Mouse (Mus musculus) thymus, postnatal 36 days (tissue): ENCODE measurements at regions not wholly inside any gene's neighbourhood (a gene's known extent, or its start where the extent isn't known, plus 50 kb on each side); places are given as distances from the start of the nearest gene placed in this dataset.

ENCODE experiments used
- DNase-seq, 2 experiments: peaks; one replicate each; pipeline ENCODE4 v3.0.0; 2022; ENCODE audit warnings: mixed read lengths in 2 of 2

DNA sequence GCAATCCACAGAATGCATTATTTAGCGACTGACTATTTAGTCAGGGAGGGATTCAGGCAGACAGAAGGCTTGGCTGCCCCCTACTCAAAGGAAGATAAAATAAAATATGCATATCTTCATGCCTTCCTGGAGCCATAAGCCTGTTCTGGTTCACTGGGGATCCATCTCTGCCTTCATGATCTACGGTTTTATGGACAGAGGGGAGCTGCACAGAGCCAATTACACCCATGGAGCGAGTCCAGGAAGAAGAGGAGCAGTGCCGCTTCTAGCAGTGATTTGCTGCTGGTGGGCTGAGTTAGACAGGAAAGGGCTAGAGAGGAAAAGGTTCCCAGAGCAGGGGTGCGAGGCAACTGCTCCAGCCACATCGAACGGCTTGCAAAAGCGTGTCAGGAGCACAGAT, 248.2 kb upstream of the Camk1g start:
- peak in 1 of 2 experiments; percentile 14 for DNase-seq

- DNase-seq: no peak
Observed at GRCm38 (mm10) chr1:193610471-193610870, 240.4 kb upstream of the Camk1g start.

GRCm38 (mm10) chr1:193599895-193600294, 229.8 kb upstream of the Camk1g start:
- no peak for DNase-seq

- DNase-seq: peak; percentile 29 to 34
Observed at GRCm38 (mm10) chr1:193599163-193599562, 229.1 kb upstream of the Camk1g start.

GRCm38 (mm10) chr1:193590301-193590829, 220.3 kb upstream of the Camk1g start:
- no peak for DNase-seq

GRCm38 (mm10) chr1:193588477-193589464, 218.7 kb upstream of the Camk1g start:
- peak; percentile 62 to 71 for DNase-seq

- no peak for DNase-seq
Observed at GRCm38 (mm10) chr1:193587317-193587716, 217.2 kb upstream of the Camk1g start.

- DNase-seq: no peak
Observed at GRCm38 (mm10) chr1:193586896-193587295, 216.8 kb upstream of the Camk1g start.

- DNase-seq: no peak
Observed at GRCm38 (mm10) chr1:193583791-193584190, 213.7 kb upstream of the Camk1g start.

GRCm38 (mm10) chr1:193580393-193580792, 210.3 kb upstream of the Camk1g start:
- no peak for DNase-seq

- DNase-seq: no peak
Observed at GRCm38 (mm10) chr1:193579671-193580070, 209.6 kb upstream of the Camk1g start.

DNA sequence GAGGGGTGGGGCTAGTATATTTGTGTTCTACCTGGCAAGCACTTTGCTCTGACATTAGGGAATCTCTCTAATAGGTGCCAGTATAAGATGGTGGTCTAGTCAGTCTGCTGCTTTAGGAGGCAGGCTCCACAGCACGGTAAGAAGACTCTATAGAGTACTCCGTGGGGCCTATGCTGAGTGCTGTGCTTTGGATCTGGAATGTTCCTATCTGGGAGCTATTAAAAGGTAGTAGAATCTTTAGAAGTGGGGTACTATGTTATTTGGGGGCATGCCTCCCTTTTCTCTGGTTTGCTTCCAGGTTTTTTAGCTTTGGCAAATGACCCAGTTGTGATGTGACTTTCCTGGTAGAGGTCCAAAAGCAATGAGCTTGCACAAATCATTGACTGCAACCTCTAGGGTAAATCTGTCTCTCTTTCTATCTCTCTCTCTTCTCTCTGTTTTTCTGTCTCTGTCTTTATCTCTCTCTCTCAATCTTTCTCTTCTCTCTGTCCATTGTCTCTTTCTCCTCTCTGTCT, 208.6 kb upstream of the Camk1g start:
- no peak for DNase-seq

DNA sequence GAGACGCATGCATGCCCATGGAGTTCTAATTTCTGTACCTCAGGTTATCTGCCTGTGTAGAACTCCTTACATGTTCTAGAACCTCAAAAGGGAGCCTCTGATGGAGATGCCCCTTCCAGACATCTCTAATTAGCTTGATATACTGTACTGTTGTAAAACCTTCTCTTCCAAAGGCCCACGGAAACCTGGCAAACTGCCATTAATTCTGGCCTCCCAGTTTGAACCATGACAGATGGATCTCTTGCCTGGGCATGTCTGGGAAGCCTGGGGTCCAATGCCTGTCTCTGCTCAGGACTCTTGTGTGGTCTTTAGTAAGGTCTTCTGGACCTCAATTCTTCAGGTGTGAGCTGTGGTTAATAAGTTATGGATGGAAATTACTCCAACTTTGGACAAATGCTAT, 207.7 kb upstream of the Camk1g start:
- no peak for DNase-seq

- peak; percentile 58 to 59 for DNase-seq
Observed at GRCm38 (mm10) chr1:193575986-193576713, 206.1 kb upstream of the Camk1g start.

GRCm38 (mm10) chr1:193572827-193573226, 202.7 kb upstream of the Camk1g start:
- no peak for DNase-seq

GRCm38 (mm10) chr1:193572411-193572810, 202.3 kb upstream of the Camk1g start:
- no peak for DNase-seq

DNA sequence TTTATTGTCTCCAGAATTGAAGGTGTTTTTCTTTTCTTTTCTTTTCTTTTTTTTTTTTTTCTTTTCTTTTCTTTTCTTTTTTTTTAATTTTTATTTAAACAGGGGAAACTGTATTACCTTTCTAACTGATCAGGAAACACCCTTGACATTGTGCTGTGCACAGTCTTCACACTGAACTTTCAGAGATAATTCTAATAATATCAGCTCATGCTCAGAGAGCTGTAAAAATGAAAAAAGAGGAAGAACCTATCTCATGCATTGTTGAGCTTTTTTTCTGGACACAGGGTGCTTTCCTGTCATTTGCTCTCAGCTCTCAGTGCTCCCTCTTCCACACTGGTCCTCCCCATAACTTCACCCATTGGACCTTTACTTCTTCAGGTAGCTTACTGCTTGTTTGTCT, 201.0 kb upstream of the Camk1g start:
- DNase-seq: no peak

DNA sequence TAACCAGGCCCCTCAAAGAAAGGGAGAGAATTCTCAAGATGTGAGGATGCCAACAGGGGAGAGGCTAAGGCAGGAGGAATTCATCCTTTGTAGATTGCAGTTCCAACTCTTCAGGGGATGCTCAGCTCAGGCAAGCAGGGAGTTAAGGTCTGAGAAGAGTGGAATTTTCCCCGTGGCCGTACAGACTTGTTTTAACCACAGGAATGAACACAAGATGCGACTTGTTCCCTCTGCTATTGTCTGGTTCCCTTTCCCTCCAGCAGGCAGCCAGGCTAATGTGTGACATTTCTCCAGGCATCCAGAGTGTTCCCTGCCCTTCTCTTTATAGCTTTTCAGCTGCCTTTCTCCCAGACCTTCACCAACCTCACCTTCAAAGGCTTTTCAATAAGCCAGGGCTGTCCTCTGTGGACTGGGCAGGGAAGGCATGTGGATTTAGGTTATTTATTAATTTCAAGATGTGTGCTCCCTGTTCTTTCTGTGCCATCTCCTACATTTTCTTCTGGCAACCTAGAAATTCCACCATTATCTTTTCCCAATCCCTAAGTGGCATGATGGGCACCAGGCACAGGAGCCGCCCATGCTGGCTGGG, 198.6 kb upstream of the Camk1g start:
- no peak for DNase-seq

- no peak for DNase-seq
Observed at GRCm38 (mm10) chr1:193567217-193567616, 197.1 kb upstream of the Camk1g start.

DNA sequence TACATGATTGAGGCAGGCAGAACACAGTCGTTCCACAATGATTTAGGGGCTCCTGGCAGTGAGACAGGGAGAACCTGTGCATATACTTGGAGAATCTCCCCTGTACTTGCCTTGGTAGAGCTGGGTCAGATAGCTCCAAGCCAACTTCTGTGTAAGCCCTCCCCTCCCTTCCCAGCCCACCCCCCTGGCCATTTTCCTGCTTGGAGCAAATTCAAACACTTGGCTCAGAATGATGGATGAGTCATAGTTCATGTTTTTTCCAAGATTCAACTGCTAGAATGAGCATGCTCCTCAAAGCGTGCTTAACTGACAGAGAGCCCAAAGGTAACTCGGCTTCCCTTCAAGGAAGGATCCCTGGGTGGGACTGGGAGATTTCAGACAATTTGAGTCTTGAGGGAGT, 194.1 kb upstream of the Camk1g start:
- no peak for DNase-seq

DNA sequence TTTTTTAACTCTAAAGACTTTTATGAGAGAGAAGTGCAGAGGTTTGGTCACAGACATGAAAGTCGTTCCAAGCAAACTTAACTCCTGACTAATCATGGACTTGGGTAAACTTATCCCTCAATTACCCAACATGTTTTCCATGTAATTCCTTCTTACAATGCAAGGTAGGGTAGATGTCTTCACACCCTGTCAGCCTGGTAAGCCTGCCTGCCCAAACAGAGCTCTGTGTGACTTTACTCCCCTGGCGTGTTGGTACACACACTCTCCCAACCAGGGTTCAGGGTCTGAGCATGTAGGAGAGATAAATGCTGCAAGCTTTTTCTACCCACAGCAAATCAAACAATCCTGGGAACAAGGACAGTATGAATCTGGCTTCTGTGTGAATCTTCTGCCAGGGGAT, 192.1 kb upstream of the Camk1g start:
- DNase-seq: no peak

DNA sequence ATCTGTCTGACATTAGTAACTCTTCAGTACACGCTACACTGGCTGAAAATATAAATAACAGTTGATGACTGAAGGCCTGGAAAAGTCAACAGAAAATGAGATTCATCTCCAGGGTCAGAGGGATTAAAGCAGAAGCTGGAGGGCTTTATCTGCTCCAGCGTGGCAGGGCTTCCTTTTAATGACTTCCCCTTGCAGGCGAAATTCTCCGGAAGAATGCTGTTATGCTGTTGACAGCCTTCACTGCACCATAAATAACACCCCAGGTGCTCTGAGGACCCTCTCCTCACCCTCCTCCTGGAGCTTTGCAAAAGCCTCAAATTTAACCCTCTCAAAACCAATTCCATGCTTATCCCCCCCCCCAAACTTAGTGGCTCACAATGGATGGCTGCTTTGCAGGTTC, 188.0 kb upstream of the Camk1g start:
- DNase-seq: no peak

GRCm38 (mm10) chr1:193554731-193555130, 184.6 kb upstream of the Camk1g start:
- DNase-seq: no peak
